Mouse (Mus musculus) cortical plate, adult 2 months (tissue): ENCODE measurements around the gene Med13.

Source experiments
- CTCF ChIP-seq: fragments of 200-500 bp; IDR thresholded peaks from 2 replicates; pipeline ENCODE4 v1.5.1; 2011; ENCODE audit warnings: mild to moderate bottlenecking, control low read depth, low read length; ENCODE audit not compliant: insufficient read depth; ENCODE audit errors: extremely low read depth
- POLR2A ChIP-seq: fragments of 200-500 bp; IDR thresholded peaks from 2 replicates; pipeline ENCODE4 v1.6.1; 2011; ENCODE audit warnings: mild to moderate bottlenecking, low read length, control low read depth; ENCODE audit not compliant: insufficient read depth; ENCODE audit errors: extremely low read depth

DNA sequence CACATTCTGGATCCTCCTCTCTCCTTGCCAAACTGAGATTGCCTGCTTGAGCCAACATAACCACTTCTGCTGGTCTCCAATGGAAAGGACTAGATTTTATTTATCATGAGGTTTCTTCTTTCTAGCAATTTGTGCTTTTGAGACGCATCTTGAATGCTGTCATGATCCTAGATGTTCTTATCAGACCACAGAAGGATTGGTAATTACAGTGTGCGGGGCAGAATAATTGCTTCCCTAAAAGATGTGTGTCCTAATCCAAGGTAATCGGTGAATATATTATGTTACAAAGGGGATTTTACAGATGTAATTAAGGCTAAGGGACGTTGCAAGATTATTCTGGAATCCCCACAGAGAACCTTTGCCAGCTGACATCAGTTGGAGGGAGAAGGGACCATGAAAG lies 21.6 kb upstream of the Med13 start:
- TF ChIP-seq CTCF (no peak), POLR2A (no peak)
